Mouse (Mus musculus) cerebellum, adult 2 months (tissue): ENCODE data around the gene Abhd14b.

Experiments
- CTCF ChIP-seq: fragments of 200-500 bp; IDR thresholded peaks from 2 replicates; pipeline ENCODE4 v1.5.1; 2011; ENCODE audit warnings: low read depth, mild to moderate bottlenecking, control low read depth, low read length, moderate library complexity, borderline replicate concordance; ENCODE audit not compliant: insufficient read depth
- POLR2A ChIP-seq: fragments of 200-500 bp; IDR thresholded peaks from 2 replicates; pipeline ENCODE4 v1.6.1; 2011; ENCODE audit warnings: low read length, control low read depth, borderline replicate concordance; ENCODE audit not compliant: insufficient read depth

DNA sequence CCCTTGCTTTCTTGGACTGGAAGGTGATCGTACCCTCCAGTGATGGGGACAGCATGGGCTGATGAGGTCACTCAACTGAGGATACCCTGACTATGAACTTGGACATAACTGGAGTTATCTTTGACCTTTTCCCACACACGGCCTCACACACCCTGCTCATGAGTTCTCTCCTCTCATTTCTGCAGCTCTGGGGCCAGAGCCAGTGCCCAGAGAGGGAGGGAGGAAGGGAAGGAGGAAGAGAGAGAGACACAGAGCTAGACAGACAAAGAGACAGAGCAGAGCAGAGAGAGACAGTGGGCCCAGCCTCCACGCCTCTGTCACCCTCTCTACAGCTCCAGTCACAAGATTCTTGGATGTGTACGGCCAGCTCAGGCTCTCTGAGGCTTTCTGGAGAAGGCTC, 25.1 kb downstream of the Abhd14b start:
- TF ChIP-seq POLR2A (no peak), CTCF (no peak)
